Mouse (Mus musculus): ENCODE data around the gene Myt1l. TPM values are rescaled to one million over a fixed set of nuclear protein-coding genes. Genes with fewer than 3 reads are reported as not detected.

Gene Myt1l
- polyA plus RNA-seq, 1 experiment from 2014 or later: 218 TPM

GRCm38 (mm10) chr12:29675594-29676362 lies 147.6 kb downstream of the Myt1l start:
- Histone ChIP-seq H3K9ac (no peak overlapping the region), H3K4me1 (replicated peaks) (peaks cover 22% of the 10 kb centered on the region), H3K4me2 (no peak overlapping the region), H3K9me3 (no peaks in the 10 kb centered on the region), H3K36me3 (no peaks in the 10 kb centered on the region), H3K27me3 (no peaks in the 10 kb centered on the region), H3K4me3 (no peak overlapping the region), H3K27ac (peak overlapping the region; percentile 52)
- 49% methylated on average over 14 of the region's 14 CpGs for WGBS
- ATAC-seq (ENCODE audit: low FRiP score): peak; percentile 32; the same call in 1 of the 2 replicates

GRCm38 (mm10) chr12:29682384-29682783 lies 154.2 kb downstream of the Myt1l start:
- ATAC-seq (ENCODE audit: low FRiP score): no peak
- no peak overlapping the region for H3K4me2 ChIP-seq
- H3K27me3 ChIP-seq: no peaks in the 10 kb centered on the region
- H3K9me3 ChIP-seq: no peaks in the 10 kb centered on the region
- H3K9ac ChIP-seq: no peak overlapping the region
- H3K27ac ChIP-seq: no peak overlapping the region
- H3K36me3 ChIP-seq: no peaks in the 10 kb centered on the region
- 92% methylated on average over 8 of the region's 8 CpGs for WGBS
- H3K4me3 ChIP-seq: no peak overlapping the region
- peaks cover 32% of the 10 kb centered on the region for H3K4me1 ChIP-seq (replicated peaks)

GRCm38 (mm10) chr12:29682946-29683345 lies 154.8 kb downstream of the Myt1l start:
- H3K27ac ChIP-seq: no peak overlapping the region
- no peaks in the 10 kb centered on the region for H3K36me3 ChIP-seq
- H3K4me2 ChIP-seq: no peak overlapping the region
- H3K4me1 ChIP-seq (replicated peaks): peaks cover 32% of the 10 kb centered on the region
- no peak overlapping the region for H3K9ac ChIP-seq
- H3K9me3 ChIP-seq: no peaks in the 10 kb centered on the region
- H3K4me3 ChIP-seq: no peak overlapping the region
- 89% methylated on average over 8 of the region's 8 CpGs for WGBS
- no peaks in the 10 kb centered on the region for H3K27me3 ChIP-seq
- no peak for ATAC-seq (ENCODE audit: low FRiP score)

GRCm38 (mm10) chr12:29686241-29686640 lies 158.1 kb downstream of the Myt1l start:
- H3K4me1 ChIP-seq (replicated peaks): peaks cover 26% of the 10 kb centered on the region
- H3K4me2 ChIP-seq: no peak overlapping the region
- no peak overlapping the region for H3K4me3 ChIP-seq
- H3K27ac ChIP-seq: peak overlapping the region; percentile 75
- 0 out of 2 replicates have a peak, but pooled peaks have one; percentile 24 for ATAC-seq (ENCODE audit: low FRiP score)
- H3K36me3 ChIP-seq: no peaks in the 10 kb centered on the region
- peak overlapping the region; percentile 35; the same call in 1 of the 2 replicates for H3K9ac ChIP-seq
- no peaks in the 10 kb centered on the region for H3K9me3 ChIP-seq
- WGBS: 56% methylated on average over 8 of the region's 8 CpGs
- no peaks in the 10 kb centered on the region for H3K27me3 ChIP-seq

GRCm38 (mm10) chr12:29691566-29691965 lies 163.4 kb downstream of the Myt1l start:
- H3K27ac ChIP-seq: peak overlapping the region; percentile 69
- no peak overlapping the region for H3K4me3 ChIP-seq
- ATAC-seq (ENCODE audit: low FRiP score): no peak
- no peak overlapping the region for H3K4me2 ChIP-seq
- H3K9ac ChIP-seq: no peak overlapping the region
- H3K36me3 ChIP-seq: no peaks in the 10 kb centered on the region
- WGBS: 83% methylated on average over 5 of the region's 5 CpGs
- peaks cover 44% of the 10 kb centered on the region for H3K4me1 ChIP-seq (replicated peaks)
- no peaks in the 10 kb centered on the region for H3K9me3 ChIP-seq
- no peaks in the 10 kb centered on the region for H3K27me3 ChIP-seq

- H3K9ac ChIP-seq: no peak overlapping the region
- WGBS: 45% methylated on average over 2 of the region's 2 CpGs
- H3K4me1 ChIP-seq (replicated peaks): peaks cover 74% of the 10 kb centered on the region
- H3K27ac ChIP-seq: peak overlapping the region; percentile 70
- ATAC-seq (ENCODE audit: low FRiP score): no peak
- no peaks in the 10 kb centered on the region for H3K9me3 ChIP-seq
- no peak overlapping the region for H3K4me2 ChIP-seq
- H3K36me3 ChIP-seq: no peaks in the 10 kb centered on the region
- no peaks in the 10 kb centered on the region for H3K27me3 ChIP-seq
- no peak overlapping the region for H3K4me3 ChIP-seq
Observed at GRCm38 (mm10) chr12:29695194-29695593, 167.0 kb downstream of the Myt1l start.

- Histone ChIP-seq H3K4me1 (replicated peaks) (peaks cover 83% of the 10 kb centered on the region), H3K9me3 (no peaks in the 10 kb centered on the region), H3K4me2 (peak overlapping the region; percentile 20; the same call in 1 of the 2 replicates), H3K36me3 (no peaks in the 10 kb centered on the region), H3K9ac (no peak overlapping the region; the same call in 1 of the 2 replicates), H3K27me3 (no peaks in the 10 kb centered on the region), H3K4me3 (no peak overlapping the region), H3K27ac (peak overlapping the region; percentile 92)
- 45% methylated on average over 12 of the region's 12 CpGs for WGBS
- peak; percentile 67 for ATAC-seq (ENCODE audit: low FRiP score)
Observed at GRCm38 (mm10) chr12:29697526-29698500, 169.6 kb downstream of the Myt1l start.

- 0 out of 2 replicates have a peak overlapping the region, but pooled peaks have one; percentile 20 for H3K4me2 ChIP-seq
- no peaks in the 10 kb centered on the region for H3K36me3 ChIP-seq
- no peaks in the 10 kb centered on the region for H3K9me3 ChIP-seq
- peak overlapping the region; percentile 92 for H3K27ac ChIP-seq
- H3K27me3 ChIP-seq: no peaks in the 10 kb centered on the region
- ATAC-seq (ENCODE audit: low FRiP score): no peak; the same call in 1 of the 2 replicates
- H3K4me1 ChIP-seq (replicated peaks): peaks cover 89% of the 10 kb centered on the region
- WGBS: 20% methylated on average over 3 of the region's 3 CpGs
- no peak overlapping the region for H3K4me3 ChIP-seq
- peak overlapping the region; percentile 53; the same call in 1 of the 2 replicates for H3K9ac ChIP-seq
Observed at GRCm38 (mm10) chr12:29698541-29698940, 170.4 kb downstream of the Myt1l start.

- no peaks in the 10 kb centered on the region for H3K36me3 ChIP-seq
- H3K4me3 ChIP-seq: no peak overlapping the region
- H3K27ac ChIP-seq: peak overlapping the region; percentile 92
- H3K9me3 ChIP-seq: no peaks in the 10 kb centered on the region
- H3K27me3 ChIP-seq: no peaks in the 10 kb centered on the region
- 0 out of 2 replicates have a peak, but pooled peaks have one; percentile 12 for ATAC-seq (ENCODE audit: low FRiP score)
- peaks cover 88% of the 10 kb centered on the region for H3K4me1 ChIP-seq (replicated peaks)
- peak overlapping the region; percentile 53 for H3K9ac ChIP-seq
- peak overlapping the region; percentile 18; the same call in 1 of the 2 replicates for H3K4me2 ChIP-seq
- 16% methylated on average over 10 of the region's 10 CpGs for WGBS
Observed at GRCm38 (mm10) chr12:29698976-29699375, 170.8 kb downstream of the Myt1l start.

- no peak overlapping the region for H3K4me3 ChIP-seq
- peak overlapping the region; percentile 53 for H3K9ac ChIP-seq
- no peaks in the 10 kb centered on the region for H3K9me3 ChIP-seq
- 28% methylated on average over 10 of the region's 10 CpGs for WGBS
- ATAC-seq (ENCODE audit: low FRiP score): no peak
- H3K4me1 ChIP-seq (replicated peaks): peaks cover 85% of the 10 kb centered on the region
- peak overlapping the region; percentile 92 for H3K27ac ChIP-seq
- H3K27me3 ChIP-seq: no peaks in the 10 kb centered on the region
- no peaks in the 10 kb centered on the region for H3K36me3 ChIP-seq
- H3K4me2 ChIP-seq: peak overlapping the region; percentile 18; the same call in 1 of the 2 replicates
Observed at GRCm38 (mm10) chr12:29699386-29699785, 171.2 kb downstream of the Myt1l start.

- H3K9ac ChIP-seq: no peak overlapping the region
- H3K36me3 ChIP-seq: no peaks in the 10 kb centered on the region
- H3K4me1 ChIP-seq (replicated peaks): peaks cover 81% of the 10 kb centered on the region
- peak overlapping the region; percentile 92 for H3K27ac ChIP-seq
- H3K4me3 ChIP-seq: no peak overlapping the region
- no peak overlapping the region for H3K4me2 ChIP-seq
- 90% methylated on average over 3 of the region's 3 CpGs for WGBS
- H3K9me3 ChIP-seq: no peaks in the 10 kb centered on the region
- H3K27me3 ChIP-seq: no peaks in the 10 kb centered on the region
- ATAC-seq (ENCODE audit: low FRiP score): no peak
Observed at GRCm38 (mm10) chr12:29700026-29700425, 171.8 kb downstream of the Myt1l start.

- H3K36me3 ChIP-seq: no peaks in the 10 kb centered on the region
- ATAC-seq (ENCODE audit: low FRiP score): no peak
- peaks cover 72% of the 10 kb centered on the region for H3K4me1 ChIP-seq (replicated peaks)
- WGBS: 66% methylated on average over 4 of the region's 4 CpGs
- H3K27me3 ChIP-seq: no peaks in the 10 kb centered on the region
- no peak overlapping the region for H3K4me3 ChIP-seq
- no peaks in the 10 kb centered on the region for H3K9me3 ChIP-seq
- H3K4me2 ChIP-seq: no peak overlapping the region
- H3K27ac ChIP-seq: peak overlapping the region; percentile 90
- no peak overlapping the region for H3K9ac ChIP-seq
Observed at GRCm38 (mm10) chr12:29701076-29701475, 172.9 kb downstream of the Myt1l start.

All from hindbrain, embryonic 13.5 days (tissue).